Mouse (Mus musculus) liver, embryonic 14.5 days (tissue): ENCODE results near the gene Pfdn4.
A peak's percentile ranks its signal among the peaks of the same experiment; 100 is the strongest.

Experiments used
- CTCF ChIP-seq: IDR thresholded peaks from 2 replicates; pipeline ENCODE4 v1.5.1; 2016; ENCODE audit warnings: antibody characterized with exemption, low read depth, control low read depth
- EP300 ChIP-seq: IDR thresholded peaks from 2 replicates; pipeline ENCODE4 v1.6.1; 2016; ENCODE audit warnings: antibody characterized with exemption, low read depth

DNA sequence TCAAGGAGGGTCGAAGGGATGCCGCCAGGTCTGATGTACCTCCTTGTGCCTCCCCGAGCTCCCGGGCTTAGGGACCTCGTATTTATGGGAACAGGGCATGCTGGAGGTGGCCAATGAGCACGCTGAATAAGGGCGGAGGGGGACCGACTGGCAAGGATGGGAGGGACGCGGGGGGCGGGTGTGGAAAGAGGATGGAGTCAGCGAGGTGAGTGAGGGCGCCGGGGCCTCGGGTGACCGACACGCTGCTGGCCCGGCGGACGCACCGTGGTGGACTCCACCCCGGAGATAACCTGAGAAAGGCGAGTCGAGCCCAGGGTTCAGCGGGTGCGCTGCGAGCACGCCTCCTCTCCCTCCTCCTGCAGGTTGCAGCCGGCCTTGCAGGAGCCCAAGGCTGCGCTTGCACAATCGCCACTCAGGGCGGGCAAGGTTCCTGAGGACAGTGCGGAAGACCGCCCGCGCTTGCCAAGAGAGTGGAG lies 901 bp downstream of the Pfdn4 start, which contains the start of gene Cyp24a1:
- peak; percentile 33 for TF ChIP-seq CTCF
- TF ChIP-seq EP300, result no peak
